Mouse (Mus musculus) urinary bladder, postnatal 10 days (tissue): ENCODE results near the gene Iltifb.
"Not testable (repeated sequence)": the region's sequence is repeated elsewhere in the genome, so short reads cannot be mapped to it uniquely, and the experiment has no call there.

ENCODE experiments used
- DNase-seq: peaks from one replicate; pipeline ENCODE4 v3.0.0; 2022; ENCODE audit warnings: low spot score

The Iltifb gene

GRCm38 (mm10) chr10:118294938-118295337, at the start of gene Iltifb:
TSS of gene Iltifb (minus strand) at chr10:118295038.
- no peak for DNase-seq

GRCm38 (mm10) chr10:118343155-118343554, 48.3 kb upstream of the Iltifb start, which contains the start of gene Gm9046:
TSS of gene Gm9046 (minus strand) at chr10:118343255.
- not testable (repeated sequence) for DNase-seq

GRCm38 (mm10) chr10:118337731-118338130, 42.9 kb upstream of the Iltifb start, which contains the start of gene Gm9045:
TSS of gene Gm9045 (minus strand) at chr10:118337831.
- not testable (repeated sequence) for DNase-seq

- not testable (repeated sequence) for DNase-seq
These were observed 37.5 kb upstream of the Iltifb start, which contains the start of gene Gm9044 for GRCm38 (mm10) chr10:118332308-118332707. TSS of gene Gm9044 (minus strand) at chr10:118332408.

- DNase-seq = not testable (repeated sequence)
These were observed 32.0 kb upstream of the Iltifb start, which contains the start of gene Gm9040 for GRCm38 (mm10) chr10:118326869-118327268. TSS of gene Gm9040 (minus strand) at chr10:118326969.

GRCm38 (mm10) chr10:118319024-118319423, 24.2 kb upstream of the Iltifb start:
- DNase-seq = no peak

- DNase-seq = not testable (repeated sequence)
These were observed 7.3 kb upstream of the Iltifb start for GRCm38 (mm10) chr10:118302133-118302532.

GRCm38 (mm10) chr10:118283016-118283415, 11.8 kb downstream of the Iltifb start:
- DNase-seq = not testable (repeated sequence)

GRCm38 (mm10) chr10:118282565-118282964, 12.3 kb downstream of the Iltifb start:
- DNase-seq = not testable (repeated sequence)

- not testable (repeated sequence) for DNase-seq
These were observed 16.8 kb downstream of the Iltifb start for GRCm38 (mm10) chr10:118278069-118278468.

GRCm38 (mm10) chr10:118271416-118271815, 23.4 kb downstream of the Iltifb start:
- DNase-seq = not testable (repeated sequence)

GRCm38 (mm10) chr10:118268812-118269211, 26.0 kb downstream of the Iltifb start:
- not testable (repeated sequence) for DNase-seq

- DNase-seq = not testable (repeated sequence)
These were observed 36.5 kb downstream of the Iltifb start, which contains the start of gene Gm32802 for GRCm38 (mm10) chr10:118258388-118258787. TSS of gene Gm32802 (plus strand) at chr10:118258688.

- DNase-seq = no peak
These were observed 44.0 kb downstream of the Iltifb start for GRCm38 (mm10) chr10:118250852-118251295.

GRCm38 (mm10) chr10:118249006-118249595, 45.7 kb downstream of the Iltifb start:
- not testable (repeated sequence) for DNase-seq

- not testable (repeated sequence) for DNase-seq
These were observed 54.2 kb downstream of the Iltifb start, which contains the start of gene Gm32717 for GRCm38 (mm10) chr10:118240680-118241079. TSS of gene Gm32717 (minus strand) at chr10:118240780.
